Mouse (Mus musculus): ENCODE measurements around the gene Mettl25. TPM values are rescaled to one million over a fixed set of nuclear protein-coding genes. Genes with fewer than 3 reads are reported as not detected.

Mettl25 gene
- polyA plus RNA-seq (2015; fragmentation: Nextera tagmentation; extraction: Ambion mirVana) = 11.5 and 13.4 TPM in 2 replicates

DNA sequence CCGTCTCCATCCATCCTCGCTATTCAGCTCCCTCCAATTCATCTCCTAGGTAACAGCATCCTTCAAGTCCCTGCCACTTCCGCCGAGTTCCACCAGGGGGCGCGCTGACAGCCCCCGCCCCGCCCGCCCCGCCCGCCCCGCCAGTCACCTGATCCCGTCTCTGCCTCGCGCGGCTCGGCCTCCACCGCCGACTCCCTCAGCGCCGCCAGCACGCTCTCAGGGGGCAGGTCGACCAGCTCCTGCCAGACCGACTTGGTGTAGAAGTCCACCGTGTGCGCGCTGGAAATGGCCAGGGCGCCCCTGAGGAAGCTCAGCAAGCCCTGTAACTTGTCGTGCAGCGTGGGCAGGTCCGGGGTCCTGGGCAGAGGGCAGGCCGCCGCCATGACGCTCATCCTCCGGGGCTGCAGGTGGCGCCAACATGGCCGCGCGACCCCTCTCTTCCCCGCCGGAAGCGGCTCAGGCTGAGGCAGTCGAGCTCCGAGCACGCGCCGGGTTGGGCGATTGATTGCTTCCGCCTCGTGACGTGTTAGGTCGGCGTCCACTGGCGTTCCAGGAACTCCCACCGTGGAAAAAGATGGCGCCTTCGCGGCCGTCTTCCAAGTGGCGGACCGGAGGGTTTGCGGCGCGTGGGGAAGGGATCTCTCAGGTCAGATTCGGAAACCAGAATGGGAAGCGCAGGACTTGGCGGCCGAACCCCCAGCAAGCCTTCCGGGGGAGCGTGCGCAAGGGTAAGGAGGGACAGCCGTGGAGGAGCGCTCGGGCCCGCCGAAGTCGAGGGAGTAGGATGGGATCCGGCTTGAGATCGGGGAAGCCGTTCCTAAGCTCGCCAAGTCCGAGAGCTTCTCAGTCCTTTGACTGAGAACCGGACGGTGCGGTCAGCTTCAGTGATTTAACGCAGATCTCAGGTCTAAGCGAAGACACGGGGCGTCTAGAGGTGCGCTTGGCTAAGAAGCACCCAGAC, at the start of gene Mettl25, which contains the start of gene Ccdc59:
Gene Mettl25, minus strand, starts transcription at position 453 of the 961 bp plus-strand sequence.
Gene Ccdc59, plus strand, starts transcription at position 140 of the 961 bp plus-strand sequence.
- ATAC-seq (ENCODE audit: low read depth) = peak; percentile 98
- no peaks in the 10 kb centered on the region for H3K27me3 ChIP-seq (ENCODE audit: control insufficient read depth, insufficient read depth, low read depth, low read length)
- H3K9ac ChIP-seq (ENCODE audit: low read length) = peak within 1 kb of the TSS; percentile 92
- H3K36me3 ChIP-seq (ENCODE audit: control insufficient read depth, insufficient read depth, low read length) = peaks cover 30% of the 10 kb centered on the region
- H3K4me3 ChIP-seq (ENCODE audit: low read length) = peak within 1 kb of the TSS; percentile 94
- peak within 1 kb of the TSS; percentile 89 for H3K4me2 ChIP-seq (ENCODE audit: low read depth, low read length)
- no peaks in the 10 kb centered on the region for H3K9me3 ChIP-seq (ENCODE audit: control insufficient read depth, low read length)
- peaks cover 3% of the 10 kb centered on the region; the same call in 1 of the 2 replicates for H3K4me1 ChIP-seq (replicated peaks; ENCODE audit: control insufficient read depth, insufficient read depth, low read length)
- WGBS = under 1% methylated on average over 72 of the region's 90 CpGs
- H3K27ac ChIP-seq (ENCODE audit: low read length) = peak within 1 kb of the TSS; percentile 93

DNA sequence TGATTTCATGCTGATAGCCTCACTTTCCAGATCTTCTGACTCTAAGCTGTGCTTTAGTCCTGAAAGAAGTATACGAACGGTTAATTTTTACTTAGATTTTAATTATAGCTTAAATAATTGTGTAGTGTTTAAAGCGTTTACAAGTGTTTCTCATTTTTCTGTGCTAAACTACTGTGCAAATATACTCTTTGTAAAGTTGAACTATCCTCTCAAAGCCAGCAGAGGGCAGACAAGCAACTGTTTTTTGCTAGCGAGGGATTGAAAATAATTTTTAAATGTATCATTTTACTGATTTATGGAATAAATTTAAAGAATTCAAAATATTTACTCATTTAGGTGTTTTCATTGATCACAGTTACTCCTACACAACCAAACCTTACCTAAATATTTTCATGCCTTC, 26.1 kb upstream of the Mettl25 start:
- no peaks in the 10 kb centered on the region for H3K4me1 ChIP-seq (replicated peaks; ENCODE audit: control insufficient read depth, insufficient read depth, low read length)
- H3K9me3 ChIP-seq (ENCODE audit: control insufficient read depth, low read length) = no peaks in the 10 kb centered on the region
- H3K27me3 ChIP-seq (ENCODE audit: control insufficient read depth, insufficient read depth, low read depth, low read length) = no peaks in the 10 kb centered on the region
- H3K4me3 ChIP-seq (ENCODE audit: low read length) = no peak overlapping the region
- H3K27ac ChIP-seq (ENCODE audit: low read length) = no peak overlapping the region
- H3K9ac ChIP-seq (ENCODE audit: low read length) = no peak overlapping the region
- WGBS = 40% methylated on average over 4 of the region's 4 CpGs
- no peaks in the 10 kb centered on the region for H3K36me3 ChIP-seq (ENCODE audit: control insufficient read depth, insufficient read depth, low read length)
- ATAC-seq (ENCODE audit: low read depth) = no peak
- H3K4me2 ChIP-seq (ENCODE audit: low read depth, low read length) = no peak overlapping the region

DNA sequence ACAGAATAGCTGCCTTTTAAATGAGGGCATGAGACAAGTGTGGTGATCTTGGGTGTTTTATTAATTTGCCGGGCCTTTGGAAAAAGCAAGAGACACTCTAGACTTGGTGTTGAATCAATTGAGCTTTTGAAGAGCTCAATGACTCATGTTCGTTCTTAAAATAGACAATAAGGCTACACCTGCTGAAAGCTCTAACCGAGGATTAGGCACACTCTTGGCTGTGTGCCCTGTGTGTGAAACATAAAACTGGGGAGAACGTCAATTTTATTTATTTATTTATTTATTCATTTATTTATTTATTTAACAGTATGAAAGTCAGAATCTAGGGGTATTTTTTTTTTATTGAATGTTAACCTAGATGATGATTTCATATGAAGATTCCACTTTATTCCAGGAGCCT, 10.0 kb upstream of the Mettl25 start:
- Histone ChIP-seq H3K4me1 (replicated peaks; ENCODE audit: control insufficient read depth, insufficient read depth, low read length) (no peaks in the 10 kb centered on the region), H3K27me3 (ENCODE audit: control insufficient read depth, insufficient read depth, low read depth, low read length) (no peaks in the 10 kb centered on the region), H3K27ac (ENCODE audit: low read length) (no peak overlapping the region), H3K36me3 (ENCODE audit: control insufficient read depth, insufficient read depth, low read length) (peaks cover 16% of the 10 kb centered on the region), H3K9me3 (ENCODE audit: control insufficient read depth, low read length) (no peaks in the 10 kb centered on the region), H3K9ac (ENCODE audit: low read length) (no peak overlapping the region), H3K4me3 (ENCODE audit: low read length) (no peak overlapping the region), H3K4me2 (ENCODE audit: low read depth, low read length) (no peak overlapping the region)
- WGBS = 72% methylated on average over 4 of the region's 4 CpGs
- ATAC-seq (ENCODE audit: low read depth) = no peak

DNA sequence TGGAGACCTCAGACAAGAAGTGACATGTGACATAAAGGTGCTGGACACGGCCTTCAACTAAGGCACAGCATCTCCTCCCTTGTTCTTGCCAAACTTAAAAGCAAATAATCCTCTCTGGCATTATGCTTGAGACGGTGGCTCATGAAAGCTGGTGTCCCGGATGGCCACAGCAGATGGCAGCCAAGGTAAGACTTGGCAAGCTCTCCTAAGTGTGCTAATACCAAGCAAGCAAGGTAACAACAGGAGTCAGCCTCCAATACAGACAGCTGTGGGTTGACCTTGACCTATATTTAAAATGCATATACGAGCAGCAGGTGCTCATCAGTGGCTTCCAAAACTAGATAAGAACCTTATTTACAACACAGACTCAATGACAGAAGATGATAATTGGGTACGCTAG, 9.1 kb upstream of the Mettl25 start:
- WGBS = 79% methylated on average over 5 of the region's 5 CpGs
- H3K27ac ChIP-seq (ENCODE audit: low read length) = no peak overlapping the region
- no peaks in the 10 kb centered on the region for H3K4me1 ChIP-seq (replicated peaks; ENCODE audit: control insufficient read depth, insufficient read depth, low read length)
- H3K4me2 ChIP-seq (ENCODE audit: low read depth, low read length) = no peak overlapping the region
- no peak overlapping the region for H3K4me3 ChIP-seq (ENCODE audit: low read length)
- no peaks in the 10 kb centered on the region for H3K27me3 ChIP-seq (ENCODE audit: control insufficient read depth, insufficient read depth, low read depth, low read length)
- peaks cover 25% of the 10 kb centered on the region for H3K36me3 ChIP-seq (ENCODE audit: control insufficient read depth, insufficient read depth, low read length)
- no peaks in the 10 kb centered on the region for H3K9me3 ChIP-seq (ENCODE audit: control insufficient read depth, low read length)
- H3K9ac ChIP-seq (ENCODE audit: low read length) = no peak overlapping the region
- ATAC-seq (ENCODE audit: low read depth) = no peak

DNA sequence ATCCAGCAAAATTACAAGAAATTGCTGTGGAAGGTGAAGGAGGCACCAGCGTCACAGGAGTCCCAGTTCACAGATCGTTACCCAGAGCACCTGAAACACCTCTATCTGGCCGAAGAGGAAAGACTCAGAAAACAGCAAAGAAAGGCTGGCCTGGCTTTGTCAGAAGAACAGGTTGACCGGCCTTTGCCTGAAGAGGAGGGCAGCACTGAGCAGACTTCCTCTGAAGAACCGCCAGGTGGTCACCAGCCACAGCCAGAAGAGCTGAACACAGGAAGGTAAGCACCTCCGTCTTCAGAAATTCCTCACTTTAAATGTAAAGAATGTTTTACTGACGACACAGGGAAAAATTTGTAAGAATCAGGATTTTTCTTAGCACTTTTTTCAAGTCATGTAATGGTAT, 1.4 kb upstream of the Mettl25 start:
- Histone ChIP-seq H3K27ac (ENCODE audit: low read length) (no peak overlapping the region), H3K4me2 (ENCODE audit: low read depth, low read length) (peak overlapping the region; percentile 89), H3K4me1 (replicated peaks; ENCODE audit: control insufficient read depth, insufficient read depth, low read length) (peaks cover 3% of the 10 kb centered on the region; the same call in 1 of the 2 replicates), H3K36me3 (ENCODE audit: control insufficient read depth, insufficient read depth, low read length) (peaks cover 38% of the 10 kb centered on the region), H3K27me3 (ENCODE audit: control insufficient read depth, insufficient read depth, low read depth, low read length) (no peaks in the 10 kb centered on the region), H3K9me3 (ENCODE audit: control insufficient read depth, low read length) (no peaks in the 10 kb centered on the region), H3K9ac (ENCODE audit: low read length) (no peak overlapping the region), H3K4me3 (ENCODE audit: low read length) (no peak overlapping the region)
- ATAC-seq (ENCODE audit: low read depth) = no peak
- 70% methylated on average over 7 of the region's 7 CpGs for WGBS

DNA sequence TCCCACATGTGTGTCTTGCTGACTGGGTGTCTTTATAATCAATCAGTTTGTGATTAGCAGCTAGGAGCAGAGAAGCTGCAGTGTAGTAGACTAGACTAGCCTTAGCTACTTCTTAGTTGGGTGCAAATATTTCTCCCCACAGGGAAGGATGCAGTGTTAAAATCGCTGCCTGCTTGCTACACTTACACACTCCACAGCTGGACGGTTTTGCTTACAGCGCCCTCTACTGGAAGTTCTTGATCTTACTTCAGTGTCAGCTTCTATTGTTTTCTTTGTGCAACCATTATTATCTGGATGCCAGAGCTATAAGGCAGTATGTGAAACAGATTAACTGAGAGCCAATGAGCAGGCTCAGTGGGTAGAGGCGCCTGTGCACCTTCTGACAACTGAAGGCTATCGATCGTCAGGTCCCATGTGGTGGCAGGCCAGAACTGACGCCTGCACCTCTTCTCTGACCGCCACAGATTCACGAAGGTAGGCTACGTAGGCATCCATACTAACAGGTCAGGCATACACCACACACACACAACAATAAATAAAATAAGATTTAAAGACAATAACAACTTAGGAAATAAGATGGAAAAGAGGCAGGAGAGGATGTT, 6.5 kb downstream of the Mettl25 start:
- ATAC-seq (ENCODE audit: low read depth) = no peak
- Histone ChIP-seq H3K4me1 (replicated peaks; ENCODE audit: control insufficient read depth, insufficient read depth, low read length) (no peaks in the 10 kb centered on the region), H3K27me3 (ENCODE audit: control insufficient read depth, insufficient read depth, low read depth, low read length) (no peaks in the 10 kb centered on the region), H3K4me2 (ENCODE audit: low read depth, low read length) (no peak overlapping the region), H3K27ac (ENCODE audit: low read length) (no peak overlapping the region), H3K36me3 (ENCODE audit: control insufficient read depth, insufficient read depth, low read length) (no peaks in the 10 kb centered on the region; the same call in 1 of the 2 replicates), H3K9ac (ENCODE audit: low read length) (no peak overlapping the region), H3K9me3 (ENCODE audit: control insufficient read depth, low read length) (no peaks in the 10 kb centered on the region), H3K4me3 (ENCODE audit: low read length) (no peak overlapping the region)
- 65% methylated on average over 10 of the region's 10 CpGs for WGBS

DNA sequence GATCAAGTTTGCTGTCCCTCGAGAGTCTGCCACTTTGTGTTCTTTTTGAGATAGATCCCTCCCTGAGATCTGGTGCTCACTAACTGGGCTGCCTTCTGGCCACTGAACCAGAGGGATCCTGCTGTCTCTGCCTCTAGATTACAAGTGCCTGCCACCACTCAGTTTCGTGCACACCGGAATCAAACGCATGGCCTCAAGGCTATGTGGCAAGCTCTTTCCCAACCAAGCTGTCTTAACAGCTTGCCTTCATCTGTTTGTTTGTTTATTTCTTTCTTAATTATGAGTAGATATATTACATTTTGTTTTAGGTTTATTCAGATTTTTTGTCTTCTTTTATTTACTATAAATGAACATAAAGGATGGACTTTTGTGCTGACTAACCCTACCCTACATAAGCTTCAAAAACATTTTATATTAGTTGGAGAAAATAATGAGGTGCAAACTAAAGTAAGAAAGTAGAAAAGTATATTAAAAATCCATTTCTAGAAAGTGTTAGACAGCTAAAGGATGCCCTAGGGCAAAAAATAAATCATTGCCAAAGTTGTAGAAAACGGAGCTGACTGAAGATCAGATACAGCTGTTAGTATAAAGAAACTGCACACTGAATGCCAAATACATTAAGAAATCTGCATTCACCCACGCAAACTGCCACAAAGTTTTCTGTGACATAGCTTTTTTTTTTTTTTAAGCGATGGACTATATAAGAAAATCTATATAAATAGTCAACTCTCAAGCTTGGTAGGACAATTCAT, 34.7 kb downstream of the Mettl25 start:
- no peaks in the 10 kb centered on the region for H3K4me1 ChIP-seq (replicated peaks; ENCODE audit: control insufficient read depth, insufficient read depth, low read length)
- H3K4me2 ChIP-seq (ENCODE audit: low read depth, low read length) = peak overlapping the region; percentile 17; the same call in 1 of the 2 replicates
- H3K27ac ChIP-seq (ENCODE audit: low read length) = no peak overlapping the region
- no peaks in the 10 kb centered on the region for H3K36me3 ChIP-seq (ENCODE audit: control insufficient read depth, insufficient read depth, low read length)
- peak; percentile 95 for ATAC-seq (ENCODE audit: low read depth)
- WGBS = 48% methylated on average over 7 of the region's 7 CpGs
- H3K9me3 ChIP-seq (ENCODE audit: control insufficient read depth, low read length) = no peaks in the 10 kb centered on the region
- no peak overlapping the region for H3K4me3 ChIP-seq (ENCODE audit: low read length)
- no peak overlapping the region for H3K9ac ChIP-seq (ENCODE audit: low read length)
- H3K27me3 ChIP-seq (ENCODE audit: control insufficient read depth, insufficient read depth, low read depth, low read length) = peaks cover 4% of the 10 kb centered on the region; the same call in 1 of the 2 replicates

DNA sequence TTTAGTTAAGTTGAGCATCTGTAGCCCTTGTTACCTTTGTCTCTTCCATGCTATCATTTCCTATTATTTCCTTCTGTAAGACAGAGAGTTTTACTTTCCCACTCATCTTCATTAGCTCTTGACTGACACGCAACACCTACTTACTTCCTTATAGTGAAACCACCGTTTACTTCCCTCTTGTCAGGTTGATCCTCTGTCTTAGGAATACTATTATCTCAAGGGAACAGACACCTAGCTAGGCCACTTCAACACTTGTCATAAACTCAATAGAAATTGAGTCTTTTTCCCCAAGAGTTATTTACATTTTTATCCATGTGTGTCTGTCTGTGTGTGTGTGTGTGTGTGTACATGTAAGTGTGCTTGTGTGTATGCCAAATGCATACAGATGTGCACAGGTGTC, 37.7 kb downstream of the Mettl25 start:
- Histone ChIP-seq H3K36me3 (ENCODE audit: control insufficient read depth, insufficient read depth, low read length) (no peaks in the 10 kb centered on the region), H3K27me3 (ENCODE audit: control insufficient read depth, insufficient read depth, low read depth, low read length) (peaks cover 4% of the 10 kb centered on the region; the same call in 1 of the 2 replicates), H3K27ac (ENCODE audit: low read length) (no peak overlapping the region), H3K9ac (ENCODE audit: low read length) (no peak overlapping the region), H3K4me1 (replicated peaks; ENCODE audit: control insufficient read depth, insufficient read depth, low read length) (no peaks in the 10 kb centered on the region), H3K4me2 (ENCODE audit: low read depth, low read length) (no peak overlapping the region), H3K4me3 (ENCODE audit: low read length) (no peak overlapping the region), H3K9me3 (ENCODE audit: control insufficient read depth, low read length) (no peaks in the 10 kb centered on the region)
- ATAC-seq (ENCODE audit: low read depth) = no peak
- 78% methylated on average over 2 of the region's 2 CpGs for WGBS
